Mouse (Mus musculus) testis, postnatal 10 days (tissue): ENCODE results near the gene Setd3.

Source experiments
- DNase-seq: peaks from one replicate; pipeline ENCODE4 v3.0.0; 2021; ENCODE audit warnings: low spot score

Gene Setd3

GRCm38 (mm10) chr12:108070685-108071662 is 108.1 kb downstream of the Setd3 start:
- DNase-seq, result no peak

- DNase-seq, result no peak
Observed at GRCm38 (mm10) chr12:108069504-108069903, 109.6 kb downstream of the Setd3 start.

DNA sequence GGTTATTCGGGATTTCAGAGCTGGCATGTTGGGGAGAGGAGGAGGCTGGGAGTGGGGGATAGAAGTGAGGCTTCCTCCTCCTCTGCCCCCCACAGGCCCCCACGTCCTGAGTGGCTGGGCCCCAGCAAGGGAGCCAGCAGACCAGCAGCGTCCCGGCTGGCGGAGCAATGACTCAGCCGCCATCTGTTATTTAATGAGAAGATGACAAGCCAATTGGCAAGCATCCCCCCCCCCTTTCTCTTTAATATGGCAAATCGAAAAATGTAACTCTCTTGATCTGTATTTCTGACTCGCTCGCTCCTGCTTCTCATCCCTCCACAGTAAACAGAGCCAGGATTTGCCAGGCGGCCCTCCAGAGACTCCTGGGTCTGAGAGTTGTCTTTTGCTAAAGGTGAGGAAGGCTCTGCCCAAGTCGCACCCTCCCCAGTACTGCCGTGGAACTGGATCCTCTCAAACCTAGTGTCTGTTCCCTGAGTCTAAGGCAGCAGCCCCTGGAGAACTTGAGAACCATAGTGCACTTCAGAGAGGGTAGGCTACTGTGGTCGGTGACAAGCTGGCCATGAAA is 111.2 kb downstream of the Setd3 start:
- no peak for DNase-seq

GRCm38 (mm10) chr12:108067231-108067630 is 111.9 kb downstream of the Setd3 start:
- DNase-seq, result no peak

GRCm38 (mm10) chr12:108064396-108064998 is 114.6 kb downstream of the Setd3 start:
- no peak for DNase-seq

DNA sequence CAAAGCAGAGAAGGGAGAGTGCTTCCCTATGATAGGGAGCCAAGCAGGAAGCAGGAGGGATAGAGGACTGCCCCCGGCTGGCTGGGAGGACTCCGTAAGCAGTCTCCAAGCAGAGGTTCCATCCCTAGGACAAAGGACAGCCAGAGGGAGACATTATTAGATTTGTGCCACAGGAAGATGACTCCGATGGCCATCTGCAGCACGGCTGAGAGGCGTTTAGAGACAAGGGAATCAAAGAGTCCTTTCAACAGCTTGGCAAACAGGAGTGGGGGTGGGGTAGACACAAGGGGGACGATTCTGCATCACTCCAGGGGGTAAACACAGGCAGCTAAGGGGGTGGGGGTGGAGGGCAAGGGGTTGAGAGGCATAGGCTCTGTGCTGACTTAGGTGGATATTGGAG is 115.1 kb downstream of the Setd3 start:
- no peak for DNase-seq

DNA sequence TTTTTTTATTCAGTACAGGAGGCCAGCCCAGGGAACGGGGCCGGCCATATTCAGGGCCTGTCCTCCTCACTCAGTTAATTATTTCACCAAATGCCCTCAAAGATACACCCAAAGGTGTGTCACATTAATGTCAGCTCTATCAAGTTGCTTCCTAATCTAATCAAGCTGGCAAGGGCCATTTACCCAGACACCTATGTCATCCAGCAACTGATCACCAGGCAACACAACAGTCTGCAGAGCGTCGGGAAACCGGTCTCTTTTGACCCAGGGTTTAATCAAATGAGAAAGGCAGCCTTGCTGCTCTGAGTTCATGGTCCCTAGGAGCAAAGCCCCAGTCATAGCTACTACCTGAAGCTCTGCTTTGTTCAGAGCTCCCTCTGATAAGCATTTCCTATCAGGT is 117.0 kb downstream of the Setd3 start:
- DNase-seq, result no peak

GRCm38 (mm10) chr12:108061661-108062060 is 117.5 kb downstream of the Setd3 start:
- DNase-seq, result no peak
